Mouse (Mus musculus): ENCODE results near the gene Fbn1.

DNA sequence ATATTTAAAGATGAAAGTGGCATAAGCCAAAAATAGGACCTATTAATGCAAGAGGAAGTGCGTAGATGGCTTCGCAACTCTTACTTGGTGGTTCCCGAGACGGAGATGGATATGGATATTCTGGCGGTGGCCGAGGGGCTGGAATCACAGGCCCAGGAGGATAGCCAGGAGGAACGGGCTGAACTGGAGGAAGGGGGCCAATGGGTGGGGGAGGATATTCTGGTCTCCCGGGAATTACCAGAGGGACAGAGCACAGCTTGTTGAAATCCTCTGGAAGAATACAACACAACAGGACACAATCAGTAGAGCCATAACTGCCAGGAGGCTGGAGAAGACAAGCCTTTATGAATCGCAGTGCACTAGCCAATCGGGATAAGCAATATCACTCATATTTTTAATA lies 118.0 kb downstream of the Fbn1 start:
- TF ChIP-seq POLR2A (IDR thresholded peaks at IDR 0.05; ENCODE audit: borderline replicate concordance, control insufficient read depth, low read depth, low read length) (no peak), CTCF (IDR thresholded peaks at IDR 0.05; ENCODE audit: control insufficient read depth, insufficient read depth, low read length) (no peak)
